In genomic region chr3:16816814-16817213, GRCm38 (mm10) we compare ENCODE assay signal across 12 mouse cellular contexts.
DNase-seq lines count a peak whose midpoint lies in the region; ATAC-seq and TF ChIP-seq lines count a peak whose summit lies in the region.
"Had no signal": no experiment of that assay in that cellular context is flagged by ENCODE, and none has a peak within 500 bp of the region (broad histone marks: within the 10 kb centered on the region; RNA-seq: fewer than 3 reads in every experiment).

No protein-coding gene starts in this region.

- no peaks in the 10 kb centered on the region for H3K36me3 ChIP-seq in forebrain, embryonic 15.5 days
- no peaks in the 10 kb centered on the region for H3K36me3 ChIP-seq in forebrain, embryonic 11.5 days (ENCODE audit: control insufficient read depth, insufficient read depth, low read length)
- H3K36me3 ChIP-seq in lung, embryonic 14.5 days (ENCODE audit: insufficient read depth), result no peaks in the 10 kb centered on the region
- H3K36me3 ChIP-seq: embryonic facial prominence, embryonic 15.5 days; limb, embryonic 15.5 days had no signal

- no peak overlapping the region for H3K9ac ChIP-seq in forebrain, embryonic 15.5 days (replicated peaks)
- no peak overlapping the region for H3K9ac ChIP-seq in forebrain, embryonic 11.5 days (ENCODE audit: low read length)
- H3K9ac ChIP-seq in lung, embryonic 14.5 days, result no peak overlapping the region
- H3K9ac ChIP-seq: embryonic facial prominence, embryonic 15.5 days; limb, embryonic 15.5 days had no signal

- WGBS in forebrain, embryonic 15.5 days, result 16% methylated on average over 2 of the region's 2 CpGs
- WGBS in forebrain, embryonic 11.5 days, result 35% methylated on average over 2 of the region's 2 CpGs
- WGBS in lung, embryonic 14.5 days, result 28% methylated on average over 2 of the region's 2 CpGs
- WGBS in lung, adult 2 months, result 29% methylated on average over 2 of the region's 2 CpGs

- peak; percentile 41 for ATAC-seq in forebrain, embryonic 15.5 days (replicated peaks)
- ATAC-seq in forebrain, embryonic 11.5 days (replicated peaks; ENCODE audit: low FRiP score), result no peak
- ATAC-seq in lung, embryonic 14.5 days (ENCODE audit: insufficient read depth), result no peak
- ATAC-seq in granulocyte monocyte progenitor cell, adult 5-6 weeks (replicated peaks; ENCODE audit: poor library complexity, severe bottlenecking), result no peak

- no peaks in the 10 kb centered on the region for H3K9me3 ChIP-seq in forebrain, embryonic 15.5 days
- no peaks in the 10 kb centered on the region for H3K9me3 ChIP-seq in forebrain, embryonic 11.5 days (ENCODE audit: control insufficient read depth, low read length)
- no peaks in the 10 kb centered on the region for H3K9me3 ChIP-seq in lung, embryonic 14.5 days (ENCODE audit: low read depth, low read length)
- H3K9me3 ChIP-seq: embryonic facial prominence, embryonic 15.5 days; limb, embryonic 15.5 days had no signal

- H3K27ac ChIP-seq in forebrain, embryonic 15.5 days (replicated peaks), result no peak overlapping the region
- no peak overlapping the region for H3K27ac ChIP-seq in forebrain, embryonic 11.5 days (ENCODE audit: low read depth, low read length)
- H3K27ac ChIP-seq in lung, embryonic 14.5 days (ENCODE audit: low read depth), result no peak overlapping the region
- no peak overlapping the region for H3K27ac ChIP-seq in cortical plate, adult 2 months (ENCODE audit: insufficient read depth, low read length)
- H3K27ac ChIP-seq: embryonic facial prominence, embryonic 15.5 days; limb, embryonic 15.5 days had no signal

- TF ChIP-seq CTCF in lung, embryonic 14.5 days (IDR thresholded peaks at IDR 0.05; ENCODE audit: low read depth), result 0 out of 2 replicates have a peak, but pooled peaks have one; percentile 10
- TF ChIP-seq CTCF in cortical plate, adult 2 months (IDR thresholded peaks at IDR 0.05; ENCODE audit: extremely low read depth, insufficient read depth, low read length), result peak; percentile 8; the same call in 1 of the 2 replicates
- TF ChIP-seq CTCF in lung, adult 2 months (IDR thresholded peaks at IDR 0.05; ENCODE audit: insufficient read depth, low read length), result no peak

- no peaks in the 10 kb centered on the region for H3K27me3 ChIP-seq in forebrain, embryonic 15.5 days
- no peaks in the 10 kb centered on the region for H3K27me3 ChIP-seq in forebrain, embryonic 11.5 days (ENCODE audit: control insufficient read depth, insufficient read depth, low read length)
- H3K27me3 ChIP-seq in lung, embryonic 14.5 days (ENCODE audit: insufficient read depth, low read length), result no peaks in the 10 kb centered on the region
- H3K27me3 ChIP-seq: embryonic facial prominence, embryonic 15.5 days; limb, embryonic 15.5 days had no signal

- H3K4me1 ChIP-seq in forebrain, embryonic 15.5 days, result peaks cover 18% of the 10 kb centered on the region
- H3K4me1 ChIP-seq in forebrain, embryonic 11.5 days (replicated peaks; ENCODE audit: control insufficient read depth, insufficient read depth, low read length), result no peaks in the 10 kb centered on the region
- no peaks in the 10 kb centered on the region for H3K4me1 ChIP-seq in lung, embryonic 14.5 days (ENCODE audit: insufficient read depth)
- H3K4me1 ChIP-seq in cortical plate, adult 2 months (ENCODE audit: control insufficient read depth, insufficient read depth, low read length), result no peaks in the 10 kb centered on the region
- no peaks in the 10 kb centered on the region for H3K4me1 ChIP-seq in lung, adult 2 months (ENCODE audit: control insufficient read depth, insufficient read depth, low read length)
- H3K4me1 ChIP-seq: embryonic facial prominence, embryonic 15.5 days; limb, embryonic 15.5 days had no signal

- no peak for TF ChIP-seq POLR2A in cortical plate, adult 2 months (IDR thresholded peaks at IDR 0.05; ENCODE audit: extremely low read depth, insufficient read depth, low read length)
- no peak for TF ChIP-seq POLR2A in lung, adult 2 months (IDR thresholded peaks at IDR 0.05; ENCODE audit: borderline replicate concordance, extremely low read depth, low read depth, low read length)

- H3K4me2 ChIP-seq in forebrain, embryonic 15.5 days (replicated peaks), result no peak overlapping the region
- H3K4me2 ChIP-seq in forebrain, embryonic 11.5 days (ENCODE audit: low read depth, low read length, severe bottlenecking), result no peak overlapping the region
- no peak overlapping the region for H3K4me2 ChIP-seq in lung, embryonic 14.5 days
- H3K4me2 ChIP-seq: embryonic facial prominence, embryonic 15.5 days; limb, embryonic 15.5 days had no signal

- H3K4me3 ChIP-seq in forebrain, embryonic 15.5 days, result no peak overlapping the region
- H3K4me3 ChIP-seq in forebrain, embryonic 11.5 days (ENCODE audit: low read depth, low read length), result no peak overlapping the region
- H3K4me3 ChIP-seq in lung, embryonic 14.5 days (ENCODE audit: low read depth, low read length), result no peak overlapping the region
- no peak overlapping the region for H3K4me3 ChIP-seq in cortical plate, adult 2 months (ENCODE audit: insufficient read depth, low read length)
- no peak overlapping the region for H3K4me3 ChIP-seq in lung, adult 2 months (replicated peaks; ENCODE audit: extremely low read depth, low read depth, low read length)
- H3K4me3 ChIP-seq: embryonic facial prominence, embryonic 15.5 days; limb, embryonic 15.5 days had no signal

- DNase-seq in forebrain, embryonic 11.5 days (ENCODE audit: low spot score), result no peak
- DNase-seq in lung, embryonic 14.5 days, result peak; percentile 7
- DNase-seq in lung, adult 18-20 months, result no peak
- DNase-seq in retina, postnatal 1 day, result peak; percentile 65
- no peak for DNase-seq in lung, adult 2 months
- DNase-seq: adrenal gland, postnatal 36 days; heart, adult 11 months had no signal

Comparison
In these comparisons a context has a peak if more than half of its experiments do, and no peak if none do; other contexts are left out.
1. DNase-seq: peak in lung, embryonic 14.5 days (single experiment) and retina, postnatal 1 day (single experiment); none in forebrain, embryonic 11.5 days (single experiment), lung, adult 18-20 months (0 of 2) and lung, adult 2 months (single experiment).